Mouse (Mus musculus) testis, adult 2 months (tissue): Measurements from ENCODE around the gene Nhs. TPM values are rescaled to one million over a fixed set of nuclear protein-coding genes. Genes with fewer than 3 reads are reported as not detected.

Source experiments
- H3K27ac ChIP-seq: fragments of 200-500 bp; 2 replicates; pipeline ENCODE4 v1.5.1; 2012; ENCODE audit warnings: low read depth, low read length; ENCODE audit not compliant: control insufficient read depth, insufficient read depth
- H3K27me3 ChIP-seq: fragments of 200-500 bp; 2 replicates; pipeline ENCODE4 v1.6.1; 2012; ENCODE audit warnings: mild to moderate bottlenecking, low read length, moderate library complexity; ENCODE audit not compliant: control insufficient read depth, insufficient read depth
- H3K36me3 ChIP-seq: fragments of 200-500 bp; 2 replicates; pipeline ENCODE4 v1.6.1; 2012; ENCODE audit warnings: mild to moderate bottlenecking, low read length; ENCODE audit not compliant: control insufficient read depth, insufficient read depth
- H3K4me1 ChIP-seq: fragments of 200-500 bp; 2 replicates; pipeline ENCODE4 v1.6.1; 2012; ENCODE audit warnings: low read length; ENCODE audit not compliant: control insufficient read depth, insufficient read depth
- H3K4me3 ChIP-seq: fragments of 200-500 bp; 2 replicates; pipeline ENCODE4 v1.5.1; 2012; ENCODE audit warnings: low read depth, mild to moderate bottlenecking, low read length, moderate library complexity, mixed read lengths; ENCODE audit not compliant: control insufficient read depth
- CTCF ChIP-seq: fragments of 200-500 bp; IDR thresholded peaks from 2 replicates; pipeline ENCODE4 v1.5.1; 2012; ENCODE audit warnings: low read depth, mild to moderate bottlenecking, inconsistent platforms, low read length, moderate library complexity; ENCODE audit not compliant: control insufficient read depth, insufficient read depth, insufficient replicate concordance
- POLR2A ChIP-seq: fragments of 200-500 bp; IDR thresholded peaks from 2 replicates; pipeline ENCODE4 v1.6.1; 2012; ENCODE audit warnings: low read depth, mild to moderate bottlenecking, inconsistent platforms, low read length, moderate library complexity; ENCODE audit not compliant: control insufficient read depth
- polyA plus RNA-seq: library from polyadenylated mRNA; depleted of rRNA; stranded (reverse); fragments of >200 nt; gene quantifications from 2 replicates; pipeline ENCODE4 v1.2.3, GENCODE M21; 2012

Nhs gene
- polyA plus RNA-seq, 1 experiment = 0.51 TPM

- no peaks in the 10 kb centered on the region for H3K27me3 ChIP-seq
Measured at GRCm38 (mm10) chrX:162098364-162098763, 61.2 kb downstream of the Nhs start.

GRCm38 (mm10) chrX:162087291-162087690 is 72.2 kb downstream of the Nhs start:
- H3K4me3 ChIP-seq = no peak overlapping the region
- TF ChIP-seq POLR2A (no peak), CTCF (no peak)
- no peaks in the 10 kb centered on the region for H3K27me3 ChIP-seq
- H3K27ac ChIP-seq = no peak overlapping the region
- no peaks in the 10 kb centered on the region for H3K4me1 ChIP-seq
- no peaks in the 10 kb centered on the region for H3K36me3 ChIP-seq

More at GRCm38 (mm10) chrX:162098364-162098763, 61.2 kb downstream of the Nhs start:
- Histone ChIP-seq H3K27ac (no peak overlapping the region), H3K4me1 (no peaks in the 10 kb centered on the region), H3K4me3 (no peak overlapping the region), H3K36me3 (no peaks in the 10 kb centered on the region)
- TF ChIP-seq POLR2A (no peak), CTCF (no peak)

DNA sequence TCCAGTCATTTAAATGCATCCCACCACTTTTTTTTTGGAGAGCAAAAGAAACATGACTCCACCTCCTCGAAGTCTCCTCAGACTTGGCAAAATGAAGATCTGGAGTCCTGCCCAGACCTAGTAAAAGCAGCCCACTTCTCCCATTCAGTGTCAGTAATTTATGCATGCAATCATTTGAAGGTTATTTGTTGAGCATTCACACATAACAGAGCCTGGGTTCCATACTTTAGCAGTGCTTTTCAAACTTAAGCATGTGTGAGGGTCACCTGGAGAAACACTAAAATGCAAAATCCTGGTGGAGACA is 73.7 kb downstream of the Nhs start:
- no peak overlapping the region for H3K27ac ChIP-seq
- TF ChIP-seq CTCF = no peak
- TF ChIP-seq POLR2A = no peak
- H3K4me1 ChIP-seq = no peaks in the 10 kb centered on the region
- no peak overlapping the region for H3K4me3 ChIP-seq
- H3K36me3 ChIP-seq = no peaks in the 10 kb centered on the region
- no peaks in the 10 kb centered on the region for H3K27me3 ChIP-seq

DNA sequence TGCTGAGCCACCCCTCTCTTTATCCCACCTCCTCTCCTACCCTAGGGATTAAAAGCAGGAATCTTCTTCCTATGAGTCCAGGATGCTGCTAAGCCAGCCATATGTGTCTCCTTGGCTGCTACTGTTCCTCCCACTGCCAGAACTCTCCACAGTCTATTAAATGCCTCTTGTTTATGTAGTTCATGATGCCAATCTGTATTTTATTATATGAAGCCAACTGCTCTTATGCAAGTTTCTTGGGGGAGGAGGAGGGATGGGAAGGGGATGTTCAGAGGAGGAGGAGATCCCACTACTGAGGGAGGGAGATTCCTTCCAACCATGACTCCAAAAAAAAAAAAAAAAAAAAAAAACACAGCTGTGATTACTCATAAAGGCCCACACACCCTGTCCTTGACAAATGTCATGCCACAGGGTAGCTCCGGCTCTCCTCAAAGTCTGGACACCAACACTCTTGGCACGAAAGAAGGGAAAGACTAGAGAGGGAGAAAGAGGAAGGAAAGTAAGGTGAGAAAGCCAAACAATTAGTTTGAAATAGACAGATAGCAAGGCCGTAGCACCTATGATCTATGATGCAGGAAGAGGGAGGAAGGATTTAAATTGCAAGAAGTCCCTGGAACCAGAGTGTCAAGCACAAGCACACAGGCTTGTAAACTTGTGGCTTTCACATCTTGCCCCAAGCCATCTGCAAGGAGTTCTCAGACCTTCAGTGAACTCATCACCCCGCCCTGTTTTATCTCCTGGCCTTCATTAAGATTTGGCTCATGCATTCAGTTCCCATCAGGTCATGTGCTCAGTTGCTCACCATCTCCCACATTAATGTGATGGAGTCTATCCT is 74.3 kb downstream of the Nhs start:
- no peak for TF ChIP-seq CTCF
- TF ChIP-seq POLR2A = no peak
- H3K27me3 ChIP-seq = no peaks in the 10 kb centered on the region
- no peak overlapping the region for H3K4me3 ChIP-seq
- H3K36me3 ChIP-seq = no peaks in the 10 kb centered on the region
- H3K27ac ChIP-seq = no peak overlapping the region
- H3K4me1 ChIP-seq = no peaks in the 10 kb centered on the region

- TF ChIP-seq POLR2A = no peak
- no peak for TF ChIP-seq CTCF
- Histone ChIP-seq H3K36me3 (no peaks in the 10 kb centered on the region), H3K27ac (no peak overlapping the region), H3K4me1 (no peaks in the 10 kb centered on the region), H3K27me3 (no peaks in the 10 kb centered on the region), H3K4me3 (no peak overlapping the region)
Measured at GRCm38 (mm10) chrX:162063164-162063563, 96.4 kb downstream of the Nhs start.

GRCm38 (mm10) chrX:162055635-162056034 is 103.9 kb downstream of the Nhs start:
- H3K36me3 ChIP-seq = no peaks in the 10 kb centered on the region
- no peaks in the 10 kb centered on the region for H3K4me1 ChIP-seq
- H3K27ac ChIP-seq = no peak overlapping the region
- no peaks in the 10 kb centered on the region for H3K27me3 ChIP-seq
- TF ChIP-seq CTCF = no peak
- no peak for TF ChIP-seq POLR2A
- H3K4me3 ChIP-seq = no peak overlapping the region

DNA sequence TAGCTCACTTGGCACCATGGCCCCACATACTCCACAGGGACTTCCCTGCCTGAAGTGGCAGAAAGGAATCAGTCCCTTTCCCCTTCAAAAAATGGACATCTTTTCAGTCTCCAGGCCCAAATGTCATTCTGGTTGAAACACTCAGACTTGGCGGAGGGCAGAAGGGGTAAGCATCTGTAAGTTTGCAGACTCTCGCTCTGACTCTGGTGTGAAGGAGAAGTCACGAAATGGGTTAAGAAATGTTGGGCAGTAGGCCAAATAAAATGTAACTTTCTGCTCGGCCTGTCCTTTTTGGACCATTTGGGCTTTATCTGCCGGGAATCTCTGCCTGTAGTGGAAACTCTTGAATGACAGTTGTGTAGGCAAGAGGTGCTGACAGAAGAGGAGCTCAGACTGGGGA is 106.0 kb downstream of the Nhs start:
- Histone ChIP-seq H3K4me1 (no peaks in the 10 kb centered on the region), H3K36me3 (no peaks in the 10 kb centered on the region), H3K27me3 (no peaks in the 10 kb centered on the region), H3K27ac (no peak overlapping the region), H3K4me3 (no peak overlapping the region)
- TF ChIP-seq POLR2A (no peak), CTCF (no peak)

GRCm38 (mm10) chrX:162052534-162052933 is 107.0 kb downstream of the Nhs start:
- TF ChIP-seq CTCF (no peak), POLR2A (no peak)

GRCm38 (mm10) chrX:162049616-162050015 is 109.9 kb downstream of the Nhs start:
- H3K27me3 ChIP-seq = no peaks in the 10 kb centered on the region
- H3K36me3 ChIP-seq = no peaks in the 10 kb centered on the region
- H3K4me1 ChIP-seq = no peaks in the 10 kb centered on the region
- no peak overlapping the region for H3K27ac ChIP-seq
- no peak for TF ChIP-seq POLR2A
- TF ChIP-seq CTCF = no peak
- no peak overlapping the region for H3K4me3 ChIP-seq

More at GRCm38 (mm10) chrX:162052534-162052933, 107.0 kb downstream of the Nhs start:
- H3K27ac ChIP-seq = no peak overlapping the region
- no peaks in the 10 kb centered on the region for H3K27me3 ChIP-seq
- H3K4me3 ChIP-seq = no peak overlapping the region
- H3K4me1 ChIP-seq = no peaks in the 10 kb centered on the region
- H3K36me3 ChIP-seq = no peaks in the 10 kb centered on the region
